Mouse (Mus musculus): Measurements from ENCODE around the gene Apol7a. TPM values are rescaled to one million over a fixed set of nuclear protein-coding genes. Genes with fewer than 3 reads are reported as not detected.
"Not testable (repeated sequence)": the region's sequence is repeated elsewhere in the genome, so short reads cannot be mapped to it uniquely, and the experiment has no call there.

Gene Apol7a
- polyA plus RNA-seq, 1 experiment from 2014 or later: 0.37 TPM

DNA sequence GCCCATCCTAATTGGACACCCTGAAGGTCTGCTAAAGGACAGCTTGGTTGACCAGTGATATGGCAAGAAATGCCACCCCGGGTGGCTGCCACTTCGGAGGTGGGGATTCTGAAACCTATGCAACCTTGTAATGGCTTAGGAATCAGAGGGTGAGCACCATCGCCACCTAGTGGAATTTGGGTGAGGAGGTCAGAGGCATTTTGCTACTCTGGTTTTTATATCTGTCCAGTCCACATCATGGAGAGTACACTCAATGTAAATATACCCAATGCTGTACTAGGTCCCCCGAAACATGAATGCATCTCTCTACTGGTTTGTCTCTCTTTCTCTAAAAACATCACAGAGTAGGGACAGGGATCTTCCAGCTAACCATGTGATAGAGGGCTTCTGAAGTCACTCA is 13.8 kb upstream of the Apol7a start:
- peak; percentile 5 for DNase-seq (ENCODE audit: low spot score)
- not testable (repeated sequence) for ATAC-seq

DNA sequence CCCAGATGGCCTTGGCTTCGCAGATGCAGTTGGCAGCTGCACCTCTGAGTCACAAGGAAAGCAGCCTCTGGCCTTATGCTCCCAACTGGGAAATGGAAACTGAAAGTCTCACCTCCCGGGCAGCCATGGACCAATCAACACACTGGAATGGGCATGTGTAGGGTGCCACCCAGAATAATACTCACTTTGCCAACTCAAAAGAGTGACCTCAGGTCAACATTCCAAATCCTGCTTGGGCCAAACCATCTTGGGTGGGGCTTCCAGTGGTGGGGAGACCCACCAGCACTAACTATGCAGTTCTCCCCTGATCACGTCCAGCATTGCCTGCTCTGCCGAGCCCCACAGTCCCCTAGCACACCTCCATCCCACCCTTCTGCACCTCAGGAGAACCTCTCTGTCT is 12.1 kb upstream of the Apol7a start, which contains the start of gene Apol9a:
TSS of gene Apol9a (minus strand) at position 101 of the 400 bp plus-strand sequence.
- 0 out of 2 replicates have a peak, but pooled peaks have one; percentile 35 for ATAC-seq
- WGBS: no CpG with 5 or more reads among the region's 4 CpGs
- H3K4me3 ChIP-seq (ENCODE audit: low read depth, low read length); H3K27ac ChIP-seq (ENCODE audit: low read length); H3K4me1 ChIP-seq (ENCODE audit: insufficient read depth, low read depth, low read length); H3K9me3 ChIP-seq (ENCODE audit: low read length); H3K27me3 ChIP-seq (replicated peaks; ENCODE audit: insufficient read depth, low read length); DNase-seq (ENCODE audit: low spot score); H3K36me3 ChIP-seq (ENCODE audit: insufficient read depth, low read length); H3K4me2 ChIP-seq (replicated peaks; ENCODE audit: low read depth, low read length); H3K9ac ChIP-seq (replicated peaks; ENCODE audit: low read depth): not testable (repeated sequence)

More for the DNA sequence above, 13.8 kb upstream of the Apol7a start:
- WGBS: 33% methylated on average over 4 of the region's 4 CpGs
- not testable (repeated sequence) for H3K27me3 ChIP-seq (replicated peaks; ENCODE audit: insufficient read depth, low read length); H3K27ac ChIP-seq (ENCODE audit: low read length); H3K4me2 ChIP-seq (replicated peaks; ENCODE audit: low read depth, low read length); H3K9ac ChIP-seq (replicated peaks; ENCODE audit: low read depth); H3K4me3 ChIP-seq (ENCODE audit: low read depth, low read length); H3K4me1 ChIP-seq (ENCODE audit: insufficient read depth, low read depth, low read length); H3K36me3 ChIP-seq (ENCODE audit: insufficient read depth, low read length); H3K9me3 ChIP-seq (ENCODE audit: low read length)
- peak; percentile 52 for TF ChIP-seq CTCF (IDR thresholded peaks at IDR 0.05)

DNA sequence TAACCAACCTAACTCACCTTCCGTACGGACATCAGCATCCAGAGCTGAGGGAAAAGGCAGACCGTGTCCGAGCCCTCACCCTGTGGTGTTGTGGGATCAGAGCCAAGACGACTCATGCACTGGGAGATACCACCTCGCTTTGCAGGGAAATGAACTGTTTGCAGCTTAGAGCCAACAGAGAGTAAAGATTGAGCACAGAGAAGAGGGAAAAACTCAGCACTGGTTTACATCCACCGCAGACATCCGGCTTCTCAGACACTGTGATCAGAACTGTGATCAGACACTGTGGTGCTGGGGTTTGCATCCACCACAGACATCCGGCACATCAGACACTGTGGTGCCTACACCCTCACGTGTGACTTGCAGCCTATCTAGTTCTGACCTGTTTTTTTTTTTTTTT is 7.5 kb upstream of the Apol7a start:
- H3K9me3 ChIP-seq (ENCODE audit: low read length); H3K4me1 ChIP-seq (ENCODE audit: insufficient read depth, low read depth, low read length); H3K27ac ChIP-seq (ENCODE audit: low read length); H3K4me2 ChIP-seq (replicated peaks; ENCODE audit: low read depth, low read length); H3K36me3 ChIP-seq (ENCODE audit: insufficient read depth, low read length); H3K4me3 ChIP-seq (ENCODE audit: low read depth, low read length); H3K9ac ChIP-seq (replicated peaks; ENCODE audit: low read depth); H3K27me3 ChIP-seq (replicated peaks; ENCODE audit: insufficient read depth, low read length): not testable (repeated sequence)
- ATAC-seq (0 out of 2 replicates have a peak, but pooled peaks have one; percentile 26), DNase-seq (ENCODE audit: low spot score) (peak; percentile 8)
- WGBS: 62% methylated on average over 9 of the region's 10 CpGs

DNA sequence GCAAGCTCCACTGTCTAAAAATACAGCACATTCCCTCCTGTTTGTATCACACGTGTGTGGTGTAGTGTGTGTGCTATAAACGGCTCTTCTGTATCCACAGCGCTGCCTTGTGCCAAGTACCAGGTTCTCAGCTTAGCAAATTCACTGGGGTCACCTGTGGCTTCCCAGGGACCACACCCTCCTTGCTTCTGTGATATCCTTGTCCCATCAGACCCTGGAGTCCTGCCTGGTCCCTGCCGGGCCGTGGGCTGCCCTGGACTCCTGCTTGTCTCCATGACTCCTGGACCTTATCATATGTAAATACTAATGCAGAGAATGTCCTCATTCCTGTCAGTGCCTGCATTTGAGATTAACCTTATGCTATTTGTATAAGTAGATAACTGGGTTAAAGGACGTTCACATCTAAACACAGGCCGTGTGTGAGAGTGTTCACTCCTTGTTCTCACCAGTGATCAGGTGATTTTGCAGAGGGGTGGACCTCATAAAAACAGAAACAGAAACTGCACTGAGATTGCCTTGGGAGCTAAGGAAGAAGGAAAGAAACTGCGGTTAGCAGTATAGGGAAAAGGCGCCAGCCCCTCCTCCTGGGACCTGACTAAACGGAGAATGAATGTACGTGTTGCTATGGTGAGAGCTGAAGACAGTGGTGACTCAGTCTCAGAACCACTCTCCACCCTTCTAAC is 1.3 kb downstream of the Apol7a start:
- DNase-seq (ENCODE audit: low spot score) (peak; percentile 57), ATAC-seq (peak; percentile 78)
- H3K4me1 ChIP-seq (ENCODE audit: insufficient read depth, low read depth, low read length); H3K4me3 ChIP-seq (ENCODE audit: low read depth, low read length); H3K27ac ChIP-seq (ENCODE audit: low read length); H3K9me3 ChIP-seq (ENCODE audit: low read length); H3K9ac ChIP-seq (replicated peaks; ENCODE audit: low read depth); H3K36me3 ChIP-seq (ENCODE audit: insufficient read depth, low read length); H3K27me3 ChIP-seq (replicated peaks; ENCODE audit: insufficient read depth, low read length); H3K4me2 ChIP-seq (replicated peaks; ENCODE audit: low read depth, low read length): not testable (repeated sequence)
- WGBS: 29% methylated on average over 11 of the region's 11 CpGs

DNA sequence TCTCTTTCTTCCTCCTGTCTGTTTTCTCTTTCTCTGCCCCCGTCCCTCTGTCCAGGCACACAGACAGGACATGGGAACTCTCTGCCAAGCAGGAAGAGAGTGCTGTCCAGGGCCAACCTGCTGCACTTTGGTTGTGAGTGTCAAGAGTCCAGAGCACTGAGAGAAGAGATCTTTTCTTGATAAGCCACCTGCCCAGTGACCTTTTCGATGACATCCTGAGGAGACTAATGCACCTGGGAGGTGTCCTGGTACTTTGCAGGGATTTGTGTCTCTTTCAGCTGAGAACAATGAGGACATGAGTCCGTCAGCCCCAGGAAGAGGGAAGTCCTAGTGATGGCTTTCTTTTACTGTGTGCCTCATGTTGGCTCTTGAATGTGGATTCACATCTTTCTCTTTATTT is 5.1 kb downstream of the Apol7a start:
- not testable (repeated sequence) for H3K4me3 ChIP-seq (ENCODE audit: low read depth, low read length); H3K9me3 ChIP-seq (ENCODE audit: low read length); H3K9ac ChIP-seq (replicated peaks; ENCODE audit: low read depth); H3K36me3 ChIP-seq (ENCODE audit: insufficient read depth, low read length); DNase-seq (ENCODE audit: low spot score); H3K4me1 ChIP-seq (ENCODE audit: insufficient read depth, low read depth, low read length); H3K27ac ChIP-seq (ENCODE audit: low read length); H3K4me2 ChIP-seq (replicated peaks; ENCODE audit: low read depth, low read length); ATAC-seq; H3K27me3 ChIP-seq (replicated peaks; ENCODE audit: insufficient read depth, low read length)
- WGBS: 50% methylated on average over 3 of the region's 3 CpGs

DNA sequence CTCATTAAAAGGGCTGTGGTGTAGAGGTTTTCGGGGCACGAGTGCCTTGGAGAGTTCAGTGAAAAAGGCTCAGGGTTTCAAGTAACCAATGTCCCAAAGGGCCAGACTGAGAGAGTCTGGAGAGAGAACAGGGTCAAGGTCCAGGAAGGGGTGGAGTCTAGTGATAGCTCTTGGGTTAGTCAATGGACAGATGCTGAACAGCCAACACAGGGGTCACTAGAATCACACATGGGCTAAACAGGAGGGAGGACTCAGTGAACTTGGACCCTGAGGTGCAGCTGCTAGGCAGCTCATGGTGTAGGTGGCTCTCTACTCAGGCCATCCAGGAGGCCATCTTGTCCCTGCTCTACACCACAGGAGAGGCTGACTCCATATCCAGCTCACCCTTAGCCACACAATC is 11.4 kb downstream of the Apol7a start:
- Histone ChIP-seq H3K9ac (replicated peaks; ENCODE audit: low read depth) (no peak overlapping the region), H3K4me2 (replicated peaks; ENCODE audit: low read depth, low read length) (no peak overlapping the region), H3K27me3 (replicated peaks; ENCODE audit: insufficient read depth, low read length) (no peaks in the 10 kb centered on the region), H3K9me3 (ENCODE audit: low read length) (no peaks in the 10 kb centered on the region), H3K4me1 (ENCODE audit: insufficient read depth, low read depth, low read length) (no peaks in the 10 kb centered on the region), H3K4me3 (ENCODE audit: low read depth, low read length) (no peak overlapping the region), H3K27ac (ENCODE audit: low read length) (no peak overlapping the region), H3K36me3 (ENCODE audit: insufficient read depth, low read length) (no peaks in the 10 kb centered on the region)
- 94% methylated on average over 2 of the region's 2 CpGs for WGBS
- ATAC-seq: no peak
- TF ChIP-seq EP300 (IDR thresholded peaks at IDR 0.05) (no peak), CTCF (IDR thresholded peaks at IDR 0.05) (no peak)
- no peak for DNase-seq (ENCODE audit: low spot score)

Data from lung, postnatal 0 days (tissue).